Mouse (Mus musculus) gastrocnemius, adult 8-10 months (tissue): ENCODE measurements around the gene Plekhg6. TPM values are rescaled to one million over a fixed set of nuclear protein-coding genes. Genes with fewer than 3 reads are reported as not detected.

Experiments
- DNase-seq, 2 experiments: peaks; one replicate each; pipeline ENCODE4 v3.0.0; 2022; ENCODE audit warnings: low spot score in 2 of 2
- total RNA-seq, 4 experiments: library from RNA; stranded (reverse); gene quantifications; 2 replicates each; pipeline ENCODE4 v1.2.4; 2022

Gene Plekhg6
- total RNA-seq, 4 experiments from 2014 or later, result not detected

- DNase-seq, result peak; percentile 79 to 85
Measured at GRCm38 (mm10) chr6:125330626-125331326, 49.8 kb downstream of the Plekhg6 start.

GRCm38 (mm10) chr6:125328243-125328642, 52.4 kb downstream of the Plekhg6 start:
- no peak for DNase-seq

GRCm38 (mm10) chr6:125325337-125325736, 55.3 kb downstream of the Plekhg6 start:
- DNase-seq, result no peak

GRCm38 (mm10) chr6:125323547-125323946, 57.0 kb downstream of the Plekhg6 start:
- DNase-seq, result no peak

- DNase-seq, result no peak
Measured at GRCm38 (mm10) chr6:125322794-125323193, 57.8 kb downstream of the Plekhg6 start.

GRCm38 (mm10) chr6:125321114-125321855, 59.3 kb downstream of the Plekhg6 start:
- no peak for DNase-seq

GRCm38 (mm10) chr6:125320323-125320722, 60.3 kb downstream of the Plekhg6 start, which contains the start of gene Scnn1a:
TSS of gene Scnn1a (plus strand) at chr6:125320659.
- no peak for DNase-seq

- no peak for DNase-seq
Measured at GRCm38 (mm10) chr6:125319919-125320296, 60.7 kb downstream of the Plekhg6 start.

GRCm38 (mm10) chr6:125318981-125319918, 61.3 kb downstream of the Plekhg6 start:
- no peak for DNase-seq

GRCm38 (mm10) chr6:125317077-125317476, 63.5 kb downstream of the Plekhg6 start:
- DNase-seq, result no peak

- DNase-seq, result no peak
Measured at GRCm38 (mm10) chr6:125314746-125315145, 65.8 kb downstream of the Plekhg6 start.

GRCm38 (mm10) chr6:125314231-125314563, 66.4 kb downstream of the Plekhg6 start:
- DNase-seq, result no peak

- DNase-seq, result peak; percentile 75 to 83
Measured at GRCm38 (mm10) chr6:125313546-125314230, 66.9 kb downstream of the Plekhg6 start, which contains the start of gene Ltbr. TSS of gene Ltbr (minus strand) at chr6:125313885.

Other genes starting within 250 kb of the Plekhg6 start
- 10 to 100 TPM; 16.3 to 21.1 (median 19.0) TPM for gene Nop2, start 248.9 kb downstream of the Plekhg6 start, total RNA-seq
- 1 to 10 TPM; 6.6 to 8.9 (median 7.5) TPM for gene Iffo1, start 235.6 kb downstream of the Plekhg6 start, total RNA-seq
- over 10,000 TPM; 10,104 to 14,130 (median 11,228) TPM for gene Gapdh, start 214.3 kb downstream of the Plekhg6 start, total RNA-seq
- 10 to 100 TPM in 2 of 4 experiments, 1 to 10 TPM in 2; 7.3 to 14.0 (median 9.1) TPM for gene Ncapd2, start 189.1 kb downstream of the Plekhg6 start, total RNA-seq
- 100 to 1,000 TPM; 224 to 255 (median 228) TPM for gene Mrpl51, start 189.0 kb downstream of the Plekhg6 start, total RNA-seq
- 10 to 100 TPM; 15.1 to 16.8 (median 15.5) TPM for gene Vamp1, start 165.2 kb downstream of the Plekhg6 start, total RNA-seq
- 1 to 10 TPM; 1.6 to 2.3 (median 2.0) TPM for gene Tapbpl, start 148.9 kb downstream of the Plekhg6 start, total RNA-seq
- under 1 TPM in 2 of 4 experiments, not detected in 2; 0.36 to 0.53 TPM for gene Cd27, start 143.8 kb downstream of the Plekhg6 start, total RNA-seq
- not detected for gene Tuba3a, start 94.8 kb downstream of the Plekhg6 start, total RNA-seq
- 10 to 100 TPM; 14.7 to 19.7 (median 19.3) TPM for gene Ltbr, start 66.9 kb downstream of the Plekhg6 start, total RNA-seq
- under 1 TPM; 0.17 to 0.19 (median 0.17) TPM for gene Scnn1a, start 60.1 kb downstream of the Plekhg6 start, total RNA-seq
- 10 to 100 TPM; 13.1 to 22.3 (median 16.3) TPM for gene Tnfrsf1a, start 31.4 kb downstream of the Plekhg6 start, total RNA-seq
- gene Cd9, start 114.0 kb upstream of the Plekhg6 start, total RNA-seq, result 10 to 100 TPM; 10.5 to 19.3 (median 15.0) TPM
- 10 to 100 TPM; 13.4 to 20.8 (median 15.4) TPM for gene Vwf, start 166.0 kb upstream of the Plekhg6 start, total RNA-seq